ENCODE assay signal across 11 mouse cellular contexts in genomic region chr4:29665561-29665960, GRCm38 (mm10).
"Had no signal": no experiment of that assay in that cellular context is flagged by ENCODE, and none has a peak within 500 bp of the region (broad histone marks: within the 10 kb centered on the region; RNA-seq: fewer than 3 reads in every experiment).

No protein-coding gene starts in this region.

- DNase-seq: liver; liver, embryonic 13.5 days; liver, postnatal 0 days; lung, adult 18-20 months; lung, adult 2 months; lung, embryonic 14.5 days; lung, postnatal 10 days; lung, postnatal 14 days; lung, postnatal 36 days; lung, postnatal 4 days; midbrain, embryonic 14.5 days had no signal
